Mouse (Mus musculus): ENCODE results near the gene Iqck.
A peak's percentile ranks its signal among the peaks of the same experiment; 100 is the strongest.

Iqck gene

DNA sequence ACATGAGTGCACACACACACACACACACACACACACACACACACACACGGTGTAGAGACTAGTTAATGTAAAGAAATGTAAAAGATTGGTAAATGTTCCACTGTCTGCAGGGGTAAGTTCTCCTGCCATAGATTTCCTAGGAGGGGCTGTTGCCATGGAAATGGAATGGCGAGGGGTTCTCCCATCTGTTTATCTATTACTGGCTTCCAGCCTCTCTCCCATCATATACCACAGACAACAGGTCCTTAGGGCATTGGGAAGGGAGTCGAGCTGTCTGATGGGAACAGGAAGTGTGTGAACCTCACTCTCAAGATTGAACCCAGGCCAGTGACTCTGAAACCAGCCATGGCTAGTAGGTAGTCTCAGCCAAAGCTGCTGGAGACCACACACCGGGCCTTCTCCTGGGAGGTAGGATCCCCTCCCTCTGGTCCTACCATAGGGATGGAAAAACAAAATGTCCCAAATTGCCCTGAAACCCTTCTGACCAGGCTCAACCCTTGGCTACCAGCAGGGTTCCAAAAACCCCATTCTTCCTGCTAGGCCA, 135.9 kb downstream of the Iqck start:
- DNase-seq, result no peak

DNA sequence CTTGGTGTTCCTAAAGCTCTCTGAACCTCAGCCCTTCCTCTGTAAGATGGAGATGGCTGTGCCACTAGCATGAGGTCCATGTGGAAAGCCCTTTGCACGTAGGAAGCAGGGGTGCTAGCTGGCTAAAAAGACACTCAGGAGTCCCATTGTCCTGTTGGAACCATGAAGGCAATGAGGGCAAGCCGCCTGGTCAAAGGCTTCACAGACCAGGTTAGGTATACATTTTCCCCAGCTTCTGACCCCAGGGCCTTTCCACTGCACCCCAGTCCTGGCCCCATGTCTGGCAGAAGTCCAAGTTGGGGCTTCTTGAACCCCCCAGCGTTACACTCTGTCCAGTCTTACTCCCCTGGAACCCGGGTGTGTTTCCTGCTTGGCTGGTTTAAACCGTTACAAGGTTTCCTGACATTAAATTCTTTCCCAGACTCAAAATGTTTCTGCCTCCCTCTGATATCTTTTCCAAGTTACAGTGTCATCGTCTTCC, 136.6 kb downstream of the Iqck start:
- DNase-seq, result no peak

GRCm38 (mm10) chr7:118992623-118993405, 137.3 kb downstream of the Iqck start:
- no peak for DNase-seq

DNA sequence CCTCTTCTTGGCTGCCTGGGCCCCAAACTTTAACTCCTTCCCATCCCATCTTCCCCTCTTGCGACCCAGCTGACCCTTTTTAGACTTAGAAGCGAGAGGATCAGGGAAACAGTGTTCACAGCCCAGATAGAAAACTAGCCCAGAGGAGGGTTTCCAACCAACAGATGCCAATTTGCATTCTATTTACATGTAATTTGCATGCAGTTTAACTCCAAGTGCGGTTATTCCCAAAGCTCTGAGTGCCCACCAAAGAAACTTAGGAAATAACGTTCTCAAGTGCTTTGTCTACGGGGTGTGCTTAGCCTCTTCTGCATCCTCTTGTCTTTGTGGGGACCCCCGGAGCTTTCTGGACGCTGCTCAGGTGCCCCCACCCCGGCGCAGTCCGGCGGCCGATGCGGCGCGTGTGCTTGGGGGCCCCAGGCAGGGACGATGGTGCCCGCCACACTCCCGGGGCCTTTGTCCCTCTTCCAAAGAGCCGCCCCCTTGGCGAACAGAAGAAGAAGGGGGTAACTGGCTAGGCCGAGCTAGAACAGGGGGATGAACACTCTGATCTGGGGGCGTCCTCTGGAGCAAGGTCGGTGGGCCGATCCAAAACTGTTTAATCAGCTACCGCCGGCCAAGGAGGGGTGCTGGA, 138.2 kb downstream of the Iqck start:
- DNase-seq, result no peak

DNA sequence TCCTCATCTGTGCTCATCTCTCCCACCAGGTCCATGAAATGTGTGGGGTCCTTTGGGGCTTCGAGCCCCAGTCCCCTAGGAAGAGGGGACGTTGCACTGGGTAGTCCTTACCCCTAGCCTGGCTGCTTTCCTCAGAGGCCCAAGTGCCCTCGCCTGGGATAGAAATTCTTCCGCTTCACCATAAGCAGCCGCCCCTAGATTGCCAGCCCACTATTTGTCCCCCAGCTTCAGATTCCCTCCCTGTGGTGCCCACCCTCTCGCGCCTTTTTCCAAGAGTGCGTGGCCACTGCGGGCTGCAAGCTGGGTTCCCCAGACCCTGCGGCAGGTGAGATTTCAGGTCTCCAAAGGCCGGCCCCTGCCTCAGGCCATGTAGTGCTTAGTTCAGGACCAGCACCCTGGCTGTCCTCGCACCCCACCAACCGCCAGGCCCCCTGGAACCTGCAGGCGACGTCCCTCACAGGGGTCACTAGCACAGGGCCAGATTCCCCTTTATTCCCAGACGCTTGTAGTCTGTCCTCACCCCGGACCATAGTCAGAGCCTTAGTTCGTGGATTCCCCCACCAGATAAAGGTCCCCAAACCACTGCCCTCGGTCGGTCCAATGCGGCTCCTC, 138.8 kb downstream of the Iqck start:
- peak; percentile 22 to 25 for DNase-seq

- DNase-seq, result peak; percentile 85 to 91
Measured at GRCm38 (mm10) chr7:118995007-118995406, 139.5 kb downstream of the Iqck start, which contains the start of gene Gprc5b. Gene Gprc5b (minus strand): TSS chr7:118995211.

- DNase-seq, result no peak
Measured at GRCm38 (mm10) chr7:118995671-118996070, 140.1 kb downstream of the Iqck start.

GRCm38 (mm10) chr7:118996137-118996837, 140.7 kb downstream of the Iqck start:
- DNase-seq, result peak; percentile 82 to 83

DNA sequence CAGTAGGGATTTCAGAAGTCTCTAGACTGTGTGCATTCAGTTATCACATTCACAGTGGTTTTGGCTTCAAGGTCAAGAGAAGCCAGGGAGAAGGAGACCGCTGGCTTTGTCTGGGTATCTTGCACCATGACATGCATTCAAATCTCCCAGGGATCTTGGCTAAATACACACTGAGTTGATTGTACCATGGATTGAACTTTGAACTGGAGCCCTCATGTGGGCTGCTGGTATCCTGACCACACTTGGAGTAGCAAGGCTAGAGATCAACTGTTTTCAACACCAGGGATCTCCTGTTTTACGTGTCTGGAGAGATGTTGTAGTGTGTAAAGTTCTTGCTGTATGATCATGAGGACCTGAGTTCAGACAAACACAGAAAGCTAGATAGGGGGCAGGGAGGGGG, 144.3 kb downstream of the Iqck start:
- DNase-seq, result no peak

- DNase-seq, result no peak
Measured at GRCm38 (mm10) chr7:119001965-119002364, 146.4 kb downstream of the Iqck start.

DNA sequence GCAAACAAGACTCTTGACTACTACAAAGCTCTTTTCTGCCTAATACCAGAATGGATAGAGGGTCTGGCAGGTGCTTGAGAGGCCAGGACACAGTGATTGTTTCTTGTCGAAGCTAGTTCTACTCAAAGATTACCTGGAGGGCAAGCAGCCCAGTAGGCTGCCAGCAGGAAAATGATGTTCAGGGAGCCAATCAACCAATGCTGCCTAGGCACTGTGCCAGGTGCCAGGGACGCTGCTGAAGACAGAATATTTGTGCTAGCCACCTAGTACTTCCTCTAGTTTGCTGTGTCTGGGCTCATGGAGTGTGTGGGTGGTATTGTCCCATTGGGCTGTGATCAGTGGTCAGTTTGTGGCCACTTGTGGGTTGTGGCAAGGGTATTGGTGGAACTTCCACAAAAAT, 146.9 kb downstream of the Iqck start:
- DNase-seq, result no peak

DNA sequence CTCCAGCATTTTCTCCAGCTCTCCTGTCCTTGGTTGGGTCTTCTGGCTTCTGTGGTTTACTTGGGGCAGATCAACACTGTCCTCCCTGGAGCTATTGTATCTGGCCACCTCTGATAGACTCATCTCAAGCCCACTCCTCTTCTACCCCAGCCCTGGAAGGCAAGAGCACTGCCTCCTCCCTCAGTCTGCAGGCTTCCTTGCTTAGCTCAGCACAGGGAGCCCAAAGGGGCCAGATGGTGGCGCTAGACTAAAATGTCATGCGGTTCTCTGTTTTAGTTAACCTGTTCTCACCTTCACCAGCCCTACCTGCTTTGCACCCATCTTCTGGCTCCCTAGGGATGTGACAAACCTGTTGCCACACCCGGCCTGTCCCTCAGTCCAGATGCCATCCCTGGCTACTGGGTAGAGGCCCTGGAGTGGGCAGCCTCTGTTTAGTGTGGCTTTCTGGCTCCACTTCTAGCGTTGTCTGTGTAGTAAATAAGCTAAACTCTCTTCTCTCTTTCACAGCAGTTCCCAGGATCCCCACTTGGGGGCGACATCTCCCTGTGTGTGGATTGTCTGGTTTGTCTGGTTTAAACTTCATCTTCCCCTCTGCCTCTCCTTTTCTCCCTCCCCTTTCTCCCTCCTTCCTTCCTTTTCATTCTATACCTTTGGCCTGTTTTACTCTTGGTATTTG, 155.4 kb downstream of the Iqck start:
- peak in 1 of 2 experiments; percentile 41 for DNase-seq

DNA sequence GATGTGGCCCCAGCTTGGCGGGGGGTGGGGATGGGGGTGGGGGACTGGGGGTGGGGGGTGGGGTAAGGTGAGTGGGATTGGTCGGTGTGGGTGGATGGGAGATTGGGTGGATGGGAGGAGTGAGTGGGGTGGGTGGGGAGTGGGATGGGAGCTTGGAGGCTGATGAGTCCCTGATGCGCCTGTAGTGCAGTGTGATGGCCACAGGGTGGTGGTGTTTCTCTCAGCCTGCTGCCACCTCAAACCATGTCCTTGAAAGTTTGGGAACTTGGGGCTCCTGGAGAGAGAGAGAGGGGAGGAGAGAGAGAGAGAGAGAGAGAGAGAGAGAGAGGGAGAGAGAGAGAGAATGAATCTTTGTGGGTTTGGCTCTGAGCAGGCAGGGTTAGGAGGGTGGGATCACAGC, 160.2 kb downstream of the Iqck start:
- DNase-seq, result no peak

DNA sequence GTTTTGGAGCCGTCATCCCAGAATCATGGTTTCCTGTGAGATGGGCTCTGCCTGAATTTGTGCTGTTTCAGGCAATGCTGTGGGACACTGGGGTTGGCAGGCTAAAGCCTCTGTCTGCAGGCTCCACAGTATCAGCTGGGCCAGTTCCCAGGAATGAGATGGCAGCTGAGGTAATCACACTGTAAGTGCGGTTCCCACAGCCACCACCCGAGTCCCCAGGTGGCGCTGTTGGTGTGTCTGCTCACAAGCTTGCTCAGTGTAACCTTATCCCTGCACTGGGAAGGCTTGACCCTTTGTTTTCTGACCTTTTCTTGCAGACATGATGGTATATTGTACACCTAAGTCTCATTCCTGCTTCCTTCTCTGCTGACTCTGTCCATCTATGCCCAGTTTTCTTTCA, 164.0 kb downstream of the Iqck start:
- DNase-seq, result peak; percentile 10 to 26
